Mouse (Mus musculus) R1 (cell line): ENCODE data around the gene Pam.

Experiments
- DNase-seq: peaks from one replicate; pipeline ENCODE4 v3.0.0-alpha.2; 2018; ENCODE audit warnings: low read depth, low spot score

Pam gene

DNA sequence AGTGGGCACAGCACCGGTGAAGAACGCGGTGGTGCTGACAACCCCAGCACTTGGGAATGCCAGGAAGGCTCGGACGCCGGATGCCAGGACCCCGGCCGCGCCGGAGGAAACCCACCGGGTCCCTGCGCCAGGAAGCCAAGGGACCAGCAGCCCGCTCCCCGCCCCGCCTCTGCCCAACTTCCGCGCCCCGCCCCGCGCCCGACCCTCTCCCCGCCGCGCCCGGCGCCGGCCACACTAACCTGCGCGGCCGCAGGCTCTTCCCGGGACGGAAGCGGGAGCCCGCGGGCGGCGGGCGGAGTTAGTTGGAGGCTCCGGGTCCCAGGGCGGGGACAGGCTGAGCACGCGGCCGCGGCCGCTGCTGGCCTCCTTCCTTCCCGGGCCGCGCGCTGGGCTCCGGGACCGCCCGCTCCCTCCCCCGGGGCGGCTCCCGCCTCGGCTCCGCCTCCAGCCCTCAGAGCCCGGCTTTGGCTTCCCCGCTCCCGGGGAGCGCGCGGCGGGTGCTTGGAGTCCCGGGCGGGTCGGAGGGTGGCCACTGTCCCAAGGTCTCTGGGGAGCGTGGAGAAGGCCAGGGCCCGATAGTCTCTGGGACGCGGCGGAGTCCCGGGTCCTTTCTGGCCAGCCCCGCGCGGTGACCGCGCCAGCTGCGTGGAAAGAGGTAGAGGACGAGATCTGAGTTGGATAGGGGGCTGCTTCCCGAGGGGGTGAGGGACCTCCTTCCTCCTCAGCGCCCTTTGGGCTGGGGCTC, at the start of gene Pam:
Pam (minus strand) TSS at position 401 of the 745 bp plus-strand sequence.
- peak; percentile 53 for DNase-seq

DNA sequence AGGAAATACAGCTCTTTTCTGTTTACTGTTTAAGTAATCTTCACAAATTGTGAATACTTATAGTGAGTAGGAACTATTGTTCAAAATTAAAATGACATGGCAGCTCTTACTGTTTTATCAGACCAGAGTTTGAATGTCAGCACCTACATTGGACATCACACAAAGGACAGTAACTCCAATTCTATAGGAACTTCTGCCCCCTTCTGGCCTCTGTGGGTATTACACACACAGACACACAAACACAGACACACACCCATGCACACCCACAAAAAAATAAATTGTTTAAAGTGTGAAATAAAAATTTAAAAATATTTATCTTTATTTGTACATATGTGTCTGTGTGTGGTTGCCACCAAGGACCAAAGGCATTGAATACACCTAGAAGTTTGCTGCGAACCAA, 49.4 kb upstream of the Pam start:
- DNase-seq: peak; percentile 57

DNA sequence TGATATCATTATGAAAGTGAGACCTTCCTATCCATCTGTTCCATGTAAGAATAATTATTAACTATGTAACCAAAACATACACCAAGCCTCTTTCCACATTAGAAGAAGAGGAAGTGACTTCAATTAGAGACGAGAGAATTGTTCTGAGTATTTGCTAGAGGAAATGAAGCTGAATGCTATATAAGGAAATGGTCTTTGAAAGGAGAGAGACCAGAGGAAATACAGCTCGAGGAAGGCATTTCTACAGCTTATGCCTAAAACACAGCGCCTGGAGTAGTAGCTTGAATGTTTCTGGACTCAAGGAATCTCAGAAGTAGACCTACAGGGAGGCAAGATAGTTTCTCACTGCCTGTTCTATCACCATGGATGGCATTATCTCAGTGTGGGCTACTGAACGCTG, 35.8 kb upstream of the Pam start:
- DNase-seq: no peak

DNA sequence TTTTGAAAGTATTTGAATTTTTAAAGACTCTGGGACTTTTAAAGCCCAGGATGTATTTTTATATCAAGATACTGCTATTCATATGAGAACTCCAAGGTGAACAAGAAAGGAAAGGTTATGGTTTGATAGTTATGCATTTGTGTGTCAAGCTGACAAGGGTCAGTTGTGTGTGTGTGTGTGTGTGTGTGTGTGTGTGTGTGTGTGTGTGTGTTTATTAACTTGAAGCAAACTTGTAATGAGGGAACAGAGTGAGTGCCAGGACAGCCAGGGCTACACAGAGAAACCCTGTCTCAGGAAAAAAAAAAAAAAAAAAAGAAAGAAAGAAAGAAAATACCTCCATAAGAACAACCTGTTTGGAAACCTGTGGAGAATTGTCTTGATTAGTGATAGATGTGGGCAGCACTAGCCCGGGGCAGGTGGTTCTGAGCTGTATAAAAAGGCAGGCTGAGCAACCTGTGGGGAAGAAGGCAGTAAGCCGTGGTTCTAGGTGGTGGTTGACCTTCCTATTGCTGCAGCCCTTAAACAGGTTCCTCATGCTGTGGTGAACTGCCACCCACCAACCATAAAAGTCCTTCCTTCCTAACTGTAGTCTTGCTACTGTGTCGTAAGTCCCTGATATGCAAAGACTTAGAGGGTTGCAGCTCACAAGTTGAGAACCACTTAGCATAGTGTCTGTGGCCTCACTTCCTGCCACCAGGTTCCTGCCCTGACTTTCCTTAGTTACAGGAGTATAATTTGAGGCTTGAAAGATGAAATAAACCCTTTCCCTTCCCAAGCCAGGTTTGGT, 34.3 kb upstream of the Pam start:
- DNase-seq: no peak

DNA sequence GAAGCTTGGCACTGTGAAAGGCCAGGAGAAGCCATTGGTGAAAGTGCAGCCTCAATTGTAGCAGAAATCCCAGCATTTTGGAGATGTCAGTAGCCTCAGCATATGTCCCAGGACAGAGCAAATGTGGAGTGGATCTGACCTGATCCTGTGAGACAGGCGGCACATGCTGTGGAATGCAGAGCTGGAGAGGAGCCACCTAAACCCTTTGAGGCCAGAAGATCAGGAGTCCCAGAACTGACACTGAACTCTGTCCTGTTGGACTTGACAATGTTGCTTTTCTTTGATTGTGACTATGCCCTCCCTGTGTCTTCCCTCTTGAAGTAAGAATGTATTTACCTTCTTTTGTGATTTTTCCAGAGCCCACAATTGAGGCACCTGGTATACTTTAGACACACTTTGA, 33.7 kb upstream of the Pam start:
- DNase-seq: no peak

DNA sequence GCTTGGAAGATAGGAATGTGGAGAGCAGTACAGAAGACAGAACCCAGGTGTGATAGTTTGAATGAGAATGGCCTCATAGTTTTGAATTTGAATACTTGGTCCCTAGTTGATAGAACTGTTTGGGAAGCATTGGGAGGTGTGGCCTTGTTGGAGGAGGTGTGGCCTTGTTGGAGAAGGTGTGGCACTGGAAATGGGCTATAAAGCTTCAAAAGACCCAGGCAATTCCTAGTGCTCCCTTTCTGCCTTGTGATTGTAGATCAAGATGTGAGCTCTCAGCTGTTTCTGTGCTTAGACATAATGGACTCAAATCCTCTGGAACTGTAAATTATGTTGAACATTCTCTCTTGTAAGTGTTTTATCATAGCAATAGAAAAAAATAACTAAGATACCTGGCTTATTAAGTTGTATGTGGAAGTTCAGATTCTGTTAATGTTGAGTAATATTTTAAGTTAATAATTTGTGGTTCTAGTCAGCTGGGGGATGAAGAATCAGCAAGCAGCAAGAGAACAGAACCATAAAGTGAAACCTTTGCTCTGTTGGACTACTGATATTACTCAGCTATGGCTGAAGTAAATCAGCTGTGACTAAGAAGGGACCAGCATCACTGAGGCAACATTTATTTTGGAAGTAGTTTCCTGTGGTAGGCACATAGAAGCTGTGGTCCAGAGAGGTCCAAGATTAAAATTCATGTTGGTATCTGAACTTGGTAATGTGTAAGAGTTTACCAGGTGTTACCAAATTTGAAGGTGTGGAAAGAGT, 33.1 kb upstream of the Pam start:
- peak; percentile 63 for DNase-seq

DNA sequence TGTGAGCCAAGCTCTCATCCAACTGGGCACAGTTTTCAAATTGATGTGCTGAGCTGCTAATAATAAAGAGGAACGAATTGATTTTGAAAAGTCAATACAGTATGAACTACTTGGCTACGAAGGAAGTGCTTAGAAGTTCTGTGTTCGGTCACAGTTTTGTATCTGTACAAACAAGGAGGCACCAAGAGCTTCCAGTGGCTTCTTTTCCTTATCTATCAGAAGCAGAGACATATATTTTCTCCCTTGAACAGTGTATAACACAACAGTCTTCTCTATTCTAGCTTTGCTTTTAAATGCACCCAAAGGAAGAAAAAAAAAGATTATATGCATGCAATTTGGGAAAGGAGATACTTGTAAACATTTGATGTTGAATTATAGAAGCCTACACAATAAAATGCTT, 30.8 kb upstream of the Pam start:
- no peak for DNase-seq

DNA sequence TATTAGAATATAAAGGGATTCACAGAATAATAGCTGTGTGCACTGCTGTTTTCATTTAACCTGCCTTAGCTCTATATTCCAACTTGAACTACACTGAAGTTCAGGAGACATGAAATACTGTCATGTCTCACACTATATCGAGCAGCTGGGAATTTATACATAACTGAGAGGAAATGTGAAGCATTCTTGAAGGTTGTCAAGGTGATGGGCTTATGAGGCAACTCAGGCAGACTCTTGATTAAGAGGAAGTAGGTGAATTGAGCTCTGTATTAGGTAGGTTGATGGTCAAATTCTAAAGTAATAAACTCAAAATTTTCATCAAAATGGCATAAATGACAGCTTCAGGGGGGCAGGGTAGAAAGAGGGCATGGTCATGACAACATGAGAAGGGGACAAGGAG, 29.3 kb upstream of the Pam start:
- DNase-seq: no peak

DNA sequence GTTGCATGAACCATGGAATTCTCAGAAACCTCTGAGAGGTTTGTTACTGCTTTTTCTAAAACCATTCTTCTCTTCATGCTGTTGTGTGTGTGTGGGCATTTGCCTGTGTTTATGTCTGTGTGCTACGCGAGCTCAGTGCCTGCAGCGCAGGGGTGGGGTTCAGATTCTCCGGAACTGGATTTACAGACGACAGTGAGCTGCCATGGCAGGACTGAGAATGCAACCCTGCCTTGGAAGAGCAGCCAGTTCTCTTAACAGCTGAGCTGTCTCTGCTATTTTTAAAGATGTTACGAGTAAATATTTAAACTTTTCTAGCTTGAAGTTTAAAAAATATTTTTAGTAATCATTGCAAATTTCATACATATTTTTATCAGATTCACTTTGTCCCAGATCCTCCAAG, 24.1 kb upstream of the Pam start:
- peak; percentile 23 for DNase-seq

DNA sequence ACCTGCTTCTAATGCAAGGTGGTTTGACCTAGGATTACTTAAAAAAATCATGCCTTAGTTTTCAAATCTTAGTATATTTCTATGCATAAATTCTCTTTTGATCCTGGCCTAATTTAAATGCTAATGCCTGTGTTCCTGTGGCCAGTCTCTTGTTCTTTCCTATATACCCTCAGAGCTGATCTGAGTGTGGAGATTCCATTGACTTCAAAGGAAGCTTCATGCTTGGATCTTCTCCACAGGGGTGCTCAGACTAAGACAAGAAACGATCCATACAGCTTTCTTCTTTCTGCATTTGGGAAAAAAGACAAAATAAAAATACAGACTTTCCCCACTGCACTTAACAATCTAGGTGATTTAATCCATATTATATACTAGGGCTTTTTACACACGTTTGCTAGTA, 12.2 kb upstream of the Pam start:
- DNase-seq: no peak

DNA sequence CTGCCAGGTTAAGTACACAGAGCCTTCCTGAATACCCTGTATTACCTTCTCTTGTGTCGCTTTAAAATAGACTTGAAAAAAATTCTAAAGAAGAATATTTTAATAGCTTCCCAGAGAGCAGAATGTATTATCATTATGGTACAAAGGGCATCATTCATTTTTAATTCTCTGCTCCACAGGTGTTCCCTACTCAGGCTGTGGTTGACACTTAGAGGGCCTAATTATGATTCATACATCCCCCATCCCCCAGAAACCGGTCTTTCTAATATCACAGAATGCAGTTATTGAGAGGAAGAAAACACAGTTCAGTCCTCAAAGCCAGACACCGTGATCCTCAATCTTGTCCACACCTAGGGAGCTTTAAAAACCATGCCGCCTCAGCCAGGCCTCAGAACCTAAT, 4.0 kb upstream of the Pam start:
- no peak for DNase-seq

DNA sequence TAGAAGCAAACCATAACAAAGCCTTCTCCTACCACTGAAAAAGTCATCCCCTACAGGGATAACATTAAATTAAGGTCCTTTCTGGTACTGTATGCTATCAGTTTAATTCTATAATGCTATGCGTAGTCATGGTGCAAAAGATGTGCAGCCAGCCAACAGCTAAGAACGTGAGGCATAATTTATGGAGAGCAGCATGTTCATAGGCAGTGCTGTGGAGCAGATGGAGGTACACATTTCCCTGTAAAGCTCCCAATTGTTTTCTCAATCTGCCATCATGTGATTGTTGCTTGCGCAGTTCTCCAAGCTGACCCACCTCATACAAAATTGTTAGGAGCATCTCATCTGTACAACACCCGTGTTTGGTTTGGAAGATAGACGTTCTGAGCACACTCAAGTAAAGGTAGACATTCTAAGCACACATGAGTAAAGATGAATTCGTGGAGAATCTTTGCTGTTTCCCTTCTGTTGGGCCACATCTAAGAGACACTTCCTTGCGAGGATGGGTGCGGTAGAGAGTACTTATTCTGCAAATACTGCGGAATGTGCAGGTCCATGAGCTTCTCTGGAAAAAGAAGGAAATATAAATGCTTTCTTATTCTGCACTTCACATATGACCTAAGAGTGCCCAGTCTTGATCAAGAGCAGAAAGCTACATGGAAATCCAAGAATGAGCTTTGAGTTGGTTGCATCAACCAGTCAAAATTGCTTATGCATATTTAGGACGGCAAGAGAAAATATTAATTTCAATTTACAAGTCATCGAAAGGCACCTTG, 2.7 kb upstream of the Pam start:
- no peak for DNase-seq

DNA sequence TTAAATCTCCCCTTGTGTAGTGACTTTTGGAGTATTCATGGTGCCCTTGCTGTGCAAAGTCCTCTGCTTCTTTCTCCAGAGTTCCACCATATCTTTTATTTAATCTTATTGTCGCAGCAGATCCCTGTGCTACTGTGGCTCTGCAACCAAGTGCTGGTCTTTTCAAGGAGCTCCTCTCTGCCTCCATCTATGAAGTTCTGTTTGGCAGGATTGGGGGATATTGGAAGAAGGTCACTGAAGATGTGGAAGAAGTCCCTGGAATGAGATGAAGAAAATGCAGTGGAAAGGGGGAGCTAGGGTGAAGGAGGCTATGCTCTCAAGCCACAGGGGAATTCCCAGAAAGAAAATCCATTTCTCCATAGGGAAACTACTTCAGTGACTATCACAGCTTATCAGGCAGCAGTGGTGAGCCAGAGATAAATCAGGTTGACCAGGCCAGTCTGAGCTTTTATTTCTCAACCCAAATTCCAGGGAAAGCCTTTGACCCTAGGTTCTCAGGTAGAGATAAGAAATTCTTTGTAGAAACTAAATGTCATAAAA, 1.0 kb upstream of the Pam start:
- no peak for DNase-seq

DNA sequence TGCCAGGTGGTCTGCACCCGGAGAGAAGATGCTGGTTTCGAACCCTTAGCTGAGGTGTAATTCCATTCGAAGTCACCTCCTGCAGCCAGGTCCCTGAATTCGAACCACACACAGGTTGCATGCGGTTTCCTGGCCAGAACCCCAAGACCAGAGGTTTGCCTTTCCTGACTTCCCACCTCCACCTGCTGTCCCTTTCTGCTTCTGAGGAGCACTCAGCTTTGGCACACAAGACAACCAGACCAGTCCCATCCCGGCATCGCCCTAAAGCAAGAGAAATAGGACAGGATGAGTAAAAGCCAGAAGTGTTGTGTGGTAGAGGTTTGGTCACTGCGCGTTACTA, 515 bp upstream of the Pam start:
- DNase-seq: no peak

DNA sequence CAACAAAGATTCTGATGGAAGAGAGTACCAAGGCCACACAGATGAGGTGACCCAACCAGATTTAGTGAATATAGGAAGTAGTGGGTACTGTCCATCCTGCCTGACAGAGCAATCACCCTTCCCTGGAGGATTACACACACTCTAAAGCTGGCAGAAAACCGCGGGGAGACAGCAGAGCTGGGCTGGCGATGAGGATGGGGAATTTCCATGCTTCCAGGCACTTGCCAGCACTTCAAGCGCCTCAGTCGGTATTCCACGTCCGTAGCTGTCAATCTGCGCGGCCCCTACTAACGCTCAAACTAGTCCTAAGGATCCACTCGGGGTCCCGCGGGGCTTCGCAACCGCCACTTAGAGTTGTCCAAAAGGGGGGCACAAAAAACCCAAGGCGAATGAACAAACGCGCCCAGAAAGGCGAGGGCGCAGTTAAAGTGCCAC, 618 bp downstream of the Pam start:
- DNase-seq: peak; percentile 62

DNA sequence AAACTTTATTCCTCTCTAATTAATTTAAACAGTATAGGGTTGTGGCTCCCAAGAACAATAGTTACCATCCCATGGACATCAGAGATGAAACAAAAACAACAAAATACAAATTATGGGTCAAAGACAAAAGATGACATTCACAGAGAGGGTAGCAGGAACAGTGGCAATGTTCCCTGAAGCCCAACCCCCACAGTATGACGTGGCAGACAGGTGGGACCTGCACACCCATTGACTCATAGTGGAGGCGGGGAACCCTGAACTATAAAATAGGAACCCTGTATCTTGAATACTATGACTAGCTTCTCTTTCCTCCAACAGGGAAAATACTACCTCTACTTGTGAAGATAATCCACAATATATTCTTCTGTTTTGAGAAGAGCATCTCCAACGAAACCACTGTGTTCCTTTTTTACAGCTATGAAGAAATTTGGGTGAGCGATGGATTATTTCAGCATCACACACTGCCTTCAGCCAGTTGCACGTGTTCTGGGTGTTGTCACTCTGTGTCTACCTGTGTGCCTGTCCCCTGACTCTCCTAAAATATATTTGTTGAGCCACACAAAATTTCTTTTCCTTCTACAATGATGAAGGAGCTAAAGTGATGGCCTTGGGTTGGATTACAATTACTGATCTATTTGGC, 6.0 kb downstream of the Pam start:
- no peak for DNase-seq

DNA sequence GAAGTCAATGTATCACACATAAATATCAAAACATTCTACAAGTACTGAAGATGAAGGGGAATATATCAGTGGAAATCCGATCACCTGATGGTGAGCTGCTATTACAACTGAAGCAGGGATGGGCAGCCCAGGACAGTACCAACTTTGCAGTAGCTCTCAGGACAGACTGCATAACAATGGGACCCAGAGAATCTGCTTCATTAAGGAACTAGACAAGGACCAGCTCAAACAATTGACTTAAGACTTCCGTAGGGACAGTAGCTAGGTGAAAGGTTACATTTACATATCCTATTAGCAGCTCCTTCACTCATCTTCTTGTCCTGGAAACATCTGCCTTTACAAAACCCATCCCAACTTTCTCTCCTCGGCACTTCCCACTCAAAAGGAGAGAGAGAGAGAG, 9.0 kb downstream of the Pam start:
- peak; percentile 79 for DNase-seq

DNA sequence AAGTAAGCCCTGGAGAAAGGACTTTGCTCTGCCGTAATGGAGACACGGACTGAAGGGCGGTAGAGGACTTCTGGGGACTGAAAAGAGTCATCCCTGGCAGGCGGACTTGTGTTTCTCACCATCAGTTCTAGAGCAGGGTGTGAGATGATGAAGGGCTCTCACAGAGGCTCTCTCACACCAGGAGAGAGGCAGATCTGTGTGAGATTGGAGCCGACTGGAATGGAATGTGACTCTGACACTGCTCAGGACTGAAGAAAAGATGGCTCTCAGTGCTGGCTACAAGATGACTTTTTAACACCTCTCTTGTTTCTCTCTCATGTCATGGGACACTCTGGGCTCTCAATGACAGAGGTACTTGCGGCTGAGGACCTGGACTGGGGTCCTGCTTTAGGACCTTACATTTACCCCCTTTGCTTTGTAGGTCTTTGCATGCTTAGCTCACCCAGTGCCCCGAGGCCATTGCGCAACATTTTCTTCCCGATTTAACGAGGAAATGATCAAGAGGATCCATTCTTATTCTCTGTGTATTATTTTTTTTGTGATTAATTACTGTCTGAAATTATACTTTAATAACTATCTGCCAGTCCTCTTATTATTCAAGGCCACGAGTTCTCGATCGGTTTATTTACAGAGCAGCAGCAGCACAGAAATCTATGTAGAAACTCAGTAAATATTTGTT, 10.7 kb downstream of the Pam start:
- peak; percentile 27 for DNase-seq

DNA sequence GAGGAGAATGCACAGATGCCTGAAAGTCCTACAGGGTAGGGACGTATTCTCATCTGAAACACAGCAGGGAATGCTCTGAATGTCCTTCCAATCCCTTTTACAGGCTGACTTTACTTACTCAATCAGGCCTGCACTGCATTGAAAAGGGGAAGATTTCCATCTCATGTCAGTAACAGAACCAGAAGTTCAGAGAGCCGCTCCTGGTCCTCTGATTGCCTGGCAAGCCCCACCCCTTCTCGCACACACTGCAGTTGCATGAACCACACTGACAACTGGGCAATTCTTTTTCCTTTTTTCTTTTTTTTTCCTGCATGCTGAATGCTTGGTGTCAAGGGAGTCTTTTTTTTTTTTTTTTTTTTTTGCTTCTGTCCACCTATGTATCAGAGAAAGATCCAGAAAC, 11.9 kb downstream of the Pam start:
- DNase-seq: peak; percentile 18

DNA sequence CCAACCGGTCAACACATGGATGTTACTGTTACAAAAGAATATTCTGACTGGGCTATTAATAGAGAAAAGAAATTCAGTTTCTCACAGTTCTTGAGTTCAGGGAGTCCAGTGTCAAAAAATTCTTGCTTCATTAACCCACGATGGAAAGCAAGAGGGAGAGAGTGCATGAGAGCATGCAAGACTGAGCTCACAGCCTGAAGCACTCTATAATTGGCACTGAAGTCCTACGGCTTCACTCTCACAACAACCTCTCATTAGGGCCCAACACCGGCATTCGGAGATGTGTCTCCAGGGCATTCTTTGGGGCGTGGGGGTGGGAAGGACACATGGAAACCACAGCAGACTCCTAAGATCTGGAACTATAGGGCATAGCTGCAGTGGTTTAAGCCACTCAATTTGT, 12.5 kb downstream of the Pam start:
- DNase-seq: no peak

DNA sequence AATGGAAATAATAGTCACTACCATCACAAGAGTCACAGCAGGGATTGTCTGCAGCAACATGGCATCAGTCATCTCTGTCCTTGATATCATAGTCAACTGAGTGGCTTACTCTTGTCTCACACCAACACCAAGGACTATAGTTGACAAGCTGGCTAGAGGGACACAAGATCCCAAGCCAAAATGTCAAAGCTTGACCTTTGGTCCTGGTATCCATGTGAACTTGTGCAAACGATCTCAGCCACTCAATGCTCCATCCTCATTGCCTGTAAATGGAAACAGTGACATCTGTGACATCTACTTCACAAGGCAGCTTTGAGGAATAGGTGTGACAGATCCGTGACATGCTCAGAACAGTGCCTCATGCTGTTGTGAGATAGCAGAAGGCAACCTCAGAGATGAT, 15.0 kb downstream of the Pam start:
- no peak for DNase-seq
